Mouse (Mus musculus) kidney, embryonic 15.5 days (tissue): ENCODE data around the gene Ccl21a. TPM values are rescaled to one million over a fixed set of nuclear protein-coding genes. Genes with fewer than 3 reads are reported as not detected.
"Not testable (repeated sequence)": the region's sequence is repeated elsewhere in the genome, so short reads cannot be mapped to it uniquely, and the experiment has no call there.

Source experiments
- ATAC-seq: fragments of 200-750 bp; cut with Nextera tagmentation; replicated peaks from 2 replicates; pipeline ENCODE4 v1.8.0; 2017; ENCODE audit warnings: moderate TSS enrichment; ENCODE audit not compliant: low FRiP score
- H3K27ac ChIP-seq: fragments of 300-500 bp; sonication (generic); 2 replicates; pipeline ENCODE4 v1.5.1; 2015; ENCODE audit warnings: mild to moderate bottlenecking, inconsistent platforms
- H3K27me3 ChIP-seq: fragments of 300-500 bp; sonication (generic); 2 replicates; pipeline ENCODE4 v1.6.1; 2015; ENCODE audit warnings: inconsistent platforms
- H3K36me3 ChIP-seq: fragments of 300-500 bp; sonication (generic); 2 replicates; pipeline ENCODE4 v1.6.1; 2015; ENCODE audit warnings: inconsistent platforms
- H3K4me1 ChIP-seq: fragments of 300-500 bp; sonication (generic); 2 replicates; pipeline ENCODE4 v1.6.1; 2015; ENCODE audit warnings: inconsistent platforms
- H3K4me2 ChIP-seq: fragments of 300-500 bp; sonication (generic); 2 replicates; pipeline ENCODE4 v1.6.1; 2015; ENCODE audit warnings: moderate library complexity, mild to moderate bottlenecking, inconsistent platforms
- H3K4me3 ChIP-seq: fragments of 300-500 bp; sonication (generic); replicated peaks from 2 replicates; pipeline ENCODE4 v1.5.1; 2015; ENCODE audit warnings: mild to moderate bottlenecking, inconsistent platforms
- H3K9ac ChIP-seq: fragments of 300-500 bp; sonication (generic); 2 replicates; pipeline ENCODE4 v1.6.1; 2015; ENCODE audit warnings: mild to moderate bottlenecking, inconsistent platforms
- H3K9me3 ChIP-seq: fragments of 300-500 bp; sonication (generic); replicated peaks from 2 replicates; pipeline ENCODE4 v1.6.1; 2016; ENCODE audit warnings: inconsistent platforms
- WGBS: fragments of 180-500 bp; shearing (Covaris S2); methylation state at CpG from one replicate; pipeline ENCODE4 v1.1.7; 2015; ENCODE audit warnings: mixed read lengths; 5-methylcytosine and 5-hydroxymethylcytosine counted together
- polyA plus RNA-seq: library from polyadenylated mRNA; unstranded; fragments of >200 nt; fragmentation: Nextera tagmentation; extraction: Ambion mirVana; gene quantifications from 2 replicates; pipeline ENCODE4 v1.2.1, GENCODE M21; 2015

Gene Ccl21a
- polyA plus RNA-seq = 54.9 and 67.0 TPM in 2 replicates

- H3K4me2 ChIP-seq, H3K27ac ChIP-seq, H3K4me1 ChIP-seq, H3K36me3 ChIP-seq, H3K27me3 ChIP-seq, H3K9ac ChIP-seq, H3K9me3 ChIP-seq, H3K4me3 ChIP-seq, ATAC-seq: not testable (repeated sequence)
- no CpG with 5 or more reads among the region's 5 CpGs for WGBS
These were observed at the start of gene Ccl21a for GRCm38 (mm10) chr4:42773893-42774292. TSS of gene Ccl21a (minus strand) at chr4:42773993.

- H3K36me3 ChIP-seq, ATAC-seq, H3K4me3 ChIP-seq, H3K4me2 ChIP-seq, H3K27me3 ChIP-seq, H3K9ac ChIP-seq, H3K4me1 ChIP-seq, H3K27ac ChIP-seq, H3K9me3 ChIP-seq: not testable (repeated sequence)
- no CpG with 5 or more reads among the region's 6 CpGs for WGBS
These were observed 17.3 kb downstream of the Ccl21a start, which contains the start of gene Ccl19 for GRCm38 (mm10) chr4:42756477-42756876. TSS of gene Ccl19 (minus strand) at chr4:42756577.

GRCm38 (mm10) chr4:42735245-42735644 is 38.5 kb downstream of the Ccl21a start, which contains the start of gene 4930578G10Rik:
TSS of gene 4930578G10Rik (plus strand) at chr4:42735545.
- not testable (repeated sequence) for H3K27me3 ChIP-seq, H3K9me3 ChIP-seq, ATAC-seq, H3K4me2 ChIP-seq, H3K27ac ChIP-seq, H3K4me1 ChIP-seq, H3K36me3 ChIP-seq, H3K4me3 ChIP-seq, H3K9ac ChIP-seq
- no CpG with 5 or more reads among the region's 13 CpGs for WGBS

Other genes with a start within 250 kb of the Ccl21a start
- gene Fam205a2, start 245.8 kb downstream of the Ccl21a start, polyA plus RNA-seq = not detected in 2 replicates
- 0.68 TPM in 1 of 2 replicates, not detected in the other for gene Gm10591, start 161.8 kb downstream of the Ccl21a start, polyA plus RNA-seq
- gene Gm2564, start 144.3 kb downstream of the Ccl21a start, polyA plus RNA-seq = 0.31 TPM in 1 of 2 replicates, not detected in the other
- gene Ccl27b, start 118.7 kb downstream of the Ccl21a start, polyA plus RNA-seq = not detected in 2 replicates
- 0.18 TPM in 1 of 2 replicates, not detected in the other for gene Il11ra2, start 112.1 kb downstream of the Ccl21a start, polyA plus RNA-seq
- gene 4930578G10Rik, start 38.4 kb downstream of the Ccl21a start, polyA plus RNA-seq = not detected in 2 replicates
- not detected in 2 replicates for gene Ccl19, start 17.4 kb downstream of the Ccl21a start, polyA plus RNA-seq
- not detected in 2 replicates for gene Fam205a1, start 79.9 kb upstream of the Ccl21a start, polyA plus RNA-seq
- gene Gm12394, start 82.8 kb upstream of the Ccl21a start, polyA plus RNA-seq = 0.09 and 0.13 TPM in 2 replicates
- 0.18 TPM in 1 of 2 replicates, not detected in the other for gene Fam205c, start 100.2 kb upstream of the Ccl21a start, polyA plus RNA-seq
- 0.26 and 0.93 TPM in 2 replicates for gene Phf24, start 142.7 kb upstream of the Ccl21a start, polyA plus RNA-seq
- 6.9 and 10.0 TPM in 2 replicates for gene Dnajb5, start 175.8 kb upstream of the Ccl21a start, polyA plus RNA-seq
- 0.48 and 0.75 TPM in 2 replicates for gene 1700022I11Rik, start 195.6 kb upstream of the Ccl21a start, polyA plus RNA-seq
- gene Vcp, start 226.5 kb upstream of the Ccl21a start, polyA plus RNA-seq = 547 and 571 TPM in 2 replicates
- 15.2 and 17.2 TPM in 2 replicates for gene Fancg, start 236.5 kb upstream of the Ccl21a start, polyA plus RNA-seq